Mouse (Mus musculus): ENCODE data around the gene Dbf4. TPM values are rescaled to one million over a fixed set of nuclear protein-coding genes. Genes with fewer than 3 reads are reported as not detected.

The Dbf4 gene
- polyA plus RNA-seq, 1 experiment from 2014 or later = 25.9 TPM

DNA sequence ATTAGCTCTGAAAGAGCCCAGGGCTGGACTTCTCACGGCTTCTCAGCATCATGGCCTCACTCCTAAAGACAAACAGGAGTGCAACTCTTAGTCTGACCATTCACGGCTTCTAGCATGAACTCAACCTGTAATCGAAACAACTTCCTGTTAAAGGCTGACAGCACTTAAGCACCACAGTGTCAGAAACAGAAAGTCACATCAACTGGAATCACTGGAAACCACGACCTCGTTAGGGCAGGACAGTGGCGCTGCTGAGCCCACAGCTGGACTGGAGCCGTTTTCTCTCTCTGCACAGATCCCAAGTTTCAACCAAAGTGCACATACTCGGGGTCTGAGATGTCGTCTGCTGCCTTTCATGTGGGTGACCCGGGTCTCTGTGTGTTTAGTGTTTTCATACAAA, 73.0 kb downstream of the Dbf4 start:
- ATAC-seq (replicated peaks; ENCODE audit: extremely low read depth, insufficient read depth, low FRiP score) = no peak
- Histone ChIP-seq H3K9ac (ENCODE audit: low read length) (no peak overlapping the region), H3K27ac (ENCODE audit: low read length) (no peak overlapping the region), H3K36me3 (ENCODE audit: control insufficient read depth, insufficient read depth) (no peaks in the 10 kb centered on the region), H3K9me3 (replicated peaks; ENCODE audit: control insufficient read depth, low read length) (no peaks in the 10 kb centered on the region), H3K4me1 (ENCODE audit: control insufficient read depth, insufficient read depth, low read length) (no peaks in the 10 kb centered on the region), H3K4me3 (ENCODE audit: low read length) (no peak overlapping the region), H3K4me2 (ENCODE audit: low read depth, low read length) (no peak overlapping the region), H3K27me3 (ENCODE audit: control insufficient read depth, insufficient read depth, low read length) (no peaks in the 10 kb centered on the region)
- WGBS = 68% methylated on average over 10 of the region's 10 CpGs

Other genes with a start within 250 kb of the Dbf4 start
- 7.4 and 7.8 TPM in 2 replicates for gene Adam22, start 54.6 kb downstream of the Dbf4 start, polyA plus RNA-seq (2015; fragmentation: Nextera tagmentation; extraction: Ambion mirVana)
- 11.6 and 12.2 TPM in 2 replicates for gene Slc25a40, start 134 bp upstream of the Dbf4 start, polyA plus RNA-seq (2015; fragmentation: Nextera tagmentation; extraction: Ambion mirVana)
- 0.97 and 1.3 TPM in 2 replicates for gene Rundc3b, start 200.2 kb upstream of the Dbf4 start, polyA plus RNA-seq (2015; fragmentation: Nextera tagmentation; extraction: Ambion mirVana)
- 0.94 and 1.1 TPM in 2 replicates for gene Abcb1a, start 237.4 kb upstream of the Dbf4 start, polyA plus RNA-seq (2015; fragmentation: Nextera tagmentation; extraction: Ambion mirVana)